Mouse (Mus musculus) neural tube, embryonic 11.5 days (tissue): Measurements from ENCODE around the gene Palld. TPM values are rescaled to one million over a fixed set of nuclear protein-coding genes. Genes with fewer than 3 reads are reported as not detected.
A peak's percentile ranks its signal among the peaks of the same experiment; 100 is the strongest.

Experiments used
- ATAC-seq: fragments of 200-750 bp; cut with Nextera tagmentation; 2 replicates; pipeline ENCODE4 v1.8.0; 2017; ENCODE audit warnings: moderate number of reproducible peaks, mild to moderate bottlenecking, moderate TSS enrichment, moderate library complexity; ENCODE audit not compliant: insufficient read depth, low FRiP score, low TSS enrichment
- DNase-seq: peaks from one replicate; pipeline ENCODE4 v3.0.0-alpha.2; 2015; ENCODE audit warnings: low spot score
- H3K27ac ChIP-seq: fragments of 300-500 bp; sonication (generic); 2 replicates; pipeline ENCODE4 v1.5.1; 2014; ENCODE audit warnings: low read depth, mild to moderate bottlenecking, low read length
- H3K27me3 ChIP-seq: fragments of 300-500 bp; sonication (generic); 2 replicates; pipeline ENCODE4 v1.6.1; 2014; ENCODE audit warnings: mild to moderate bottlenecking, low read length, mixed read lengths; ENCODE audit not compliant: control insufficient read depth, insufficient read depth
- H3K36me3 ChIP-seq: fragments of 300-500 bp; sonication (generic); 2 replicates; pipeline ENCODE4 v1.6.1; 2014; ENCODE audit warnings: mild to moderate bottlenecking, low read length, moderate library complexity, mixed read lengths; ENCODE audit not compliant: control insufficient read depth, insufficient read depth
- H3K4me1 ChIP-seq: fragments of 300-500 bp; sonication (generic); 2 replicates; pipeline ENCODE4 v1.6.1; 2014; ENCODE audit warnings: low read length, mixed read lengths; ENCODE audit not compliant: control insufficient read depth, insufficient read depth
- H3K4me2 ChIP-seq: fragments of 300-500 bp; sonication (generic); 2 replicates; pipeline ENCODE4 v1.6.1; 2014; ENCODE audit warnings: low read depth, mild to moderate bottlenecking, moderate library complexity
- H3K4me3 ChIP-seq: fragments of 300-500 bp; sonication (generic); 2 replicates; pipeline ENCODE4 v1.5.1; 2014; ENCODE audit warnings: low read depth, low read length
- H3K9ac ChIP-seq: fragments of 300-500 bp; sonication (generic); 2 replicates; pipeline ENCODE4 v1.6.1; 2014; ENCODE audit warnings: mild to moderate bottlenecking, low read length
- H3K9me3 ChIP-seq: fragments of 300-500 bp; sonication (generic); 2 replicates; pipeline ENCODE4 v1.6.1; 2016; ENCODE audit warnings: low read length; ENCODE audit not compliant: control insufficient read depth
- WGBS: fragments of 180-500 bp; shearing (Covaris S2); extraction: QIAGEN DNeasy Blood & Tissue Kit; methylation state at CpG from one replicate; pipeline ENCODE4 v1.1.7; 2014; 5-methylcytosine and 5-hydroxymethylcytosine counted together
- polyA plus RNA-seq: library from polyadenylated mRNA; unstranded; fragments of >200 nt; fragmentation: Nextera tagmentation; extraction: Ambion mirVana; gene quantifications from 2 replicates; pipeline ENCODE4 v1.2.1, GENCODE M21; 2014

Gene Palld
- polyA plus RNA-seq, 1 experiment from 2014 or later: 54.7 TPM

- ATAC-seq (no peak), DNase-seq (no peak)
- H3K36me3 ChIP-seq: no peaks in the 10 kb centered on the region
- no peaks in the 10 kb centered on the region for H3K9me3 ChIP-seq
- 92% methylated on average over 4 of the region's 4 CpGs for WGBS
- H3K9ac ChIP-seq: no peak overlapping the region
- no peak overlapping the region for H3K4me2 ChIP-seq
- H3K27ac ChIP-seq: no peak overlapping the region
- no peak overlapping the region for H3K4me3 ChIP-seq
- no peaks in the 10 kb centered on the region for H3K27me3 ChIP-seq
- H3K4me1 ChIP-seq: no peaks in the 10 kb centered on the region
Measured at GRCm38 (mm10) chr8:61917287-61917686, 14.8 kb upstream of the Palld start.

GRCm38 (mm10) chr8:61913957-61914356, 11.5 kb upstream of the Palld start:
- 78% methylated on average over 9 of the region's 9 CpGs for WGBS
- DNase-seq: no peak
- Histone ChIP-seq H3K4me1 (no peaks in the 10 kb centered on the region), H3K9ac (no peak overlapping the region), H3K4me3 (no peak overlapping the region), H3K4me2 (no peak overlapping the region), H3K9me3 (no peaks in the 10 kb centered on the region), H3K27me3 (no peaks in the 10 kb centered on the region), H3K36me3 (no peaks in the 10 kb centered on the region), H3K27ac (no peak overlapping the region)
- no peak for ATAC-seq

- no peak overlapping the region for H3K4me3 ChIP-seq
- no peak overlapping the region for H3K27ac ChIP-seq
- no peak for DNase-seq
- H3K36me3 ChIP-seq: no peaks in the 10 kb centered on the region
- no peaks in the 10 kb centered on the region for H3K9me3 ChIP-seq
- ATAC-seq: no peak
- no peak overlapping the region for H3K4me2 ChIP-seq
- H3K4me1 ChIP-seq: no peaks in the 10 kb centered on the region
- H3K27me3 ChIP-seq: no peaks in the 10 kb centered on the region
- 92% methylated on average over 5 of the region's 5 CpGs for WGBS
- H3K9ac ChIP-seq: no peak overlapping the region
Measured at GRCm38 (mm10) chr8:61912817-61913216, 10.3 kb upstream of the Palld start.

GRCm38 (mm10) chr8:61909313-61909712, 6.8 kb upstream of the Palld start:
- 90% methylated on average over 3 of the region's 3 CpGs for WGBS
- Histone ChIP-seq H3K9ac (no peak overlapping the region), H3K36me3 (no peaks in the 10 kb centered on the region), H3K9me3 (no peaks in the 10 kb centered on the region), H3K4me3 (no peak overlapping the region), H3K4me1 (no peaks in the 10 kb centered on the region), H3K27me3 (no peaks in the 10 kb centered on the region), H3K4me2 (no peak overlapping the region), H3K27ac (no peak overlapping the region)
- no peak for DNase-seq
- ATAC-seq: no peak

- ATAC-seq (no peak), DNase-seq (no peak)
- Histone ChIP-seq H3K9ac (no peak overlapping the region), H3K4me2 (no peak overlapping the region), H3K27me3 (no peaks in the 10 kb centered on the region), H3K9me3 (no peaks in the 10 kb centered on the region), H3K36me3 (no peaks in the 10 kb centered on the region), H3K27ac (no peak overlapping the region), H3K4me1 (no peaks in the 10 kb centered on the region), H3K4me3 (no peak overlapping the region)
- 78% methylated on average over 13 of the region's 13 CpGs for WGBS
Measured at GRCm38 (mm10) chr8:61908303-61909215, 6.1 kb upstream of the Palld start.

GRCm38 (mm10) chr8:61901028-61901717, 1.3 kb downstream of the Palld start:
- Histone ChIP-seq H3K9ac (no peak overlapping the region), H3K4me3 (no peak overlapping the region), H3K9me3 (no peaks in the 10 kb centered on the region), H3K36me3 (no peaks in the 10 kb centered on the region), H3K27me3 (no peaks in the 10 kb centered on the region), H3K4me1 (no peaks in the 10 kb centered on the region), H3K27ac (no peak overlapping the region), H3K4me2 (no peak overlapping the region)
- DNase-seq: peak; percentile 16
- WGBS: 42% methylated on average over 6 of the region's 6 CpGs
- ATAC-seq: peak; percentile 48; the same call in 1 of the 2 replicates

GRCm38 (mm10) chr8:61897402-61897801, 5.1 kb downstream of the Palld start:
- DNase-seq: no peak
- H3K27ac ChIP-seq: no peak overlapping the region
- WGBS: 69% methylated on average over 1 of the region's 1 CpGs
- H3K4me3 ChIP-seq: no peak overlapping the region
- no peaks in the 10 kb centered on the region for H3K9me3 ChIP-seq
- H3K9ac ChIP-seq: no peak overlapping the region
- H3K27me3 ChIP-seq: no peaks in the 10 kb centered on the region
- no peaks in the 10 kb centered on the region for H3K36me3 ChIP-seq
- no peak overlapping the region for H3K4me2 ChIP-seq
- no peaks in the 10 kb centered on the region for H3K4me1 ChIP-seq
- no peak for ATAC-seq

GRCm38 (mm10) chr8:61896742-61897141, 5.7 kb downstream of the Palld start:
- ATAC-seq (no peak), DNase-seq (no peak)
- Histone ChIP-seq H3K4me3 (no peak overlapping the region), H3K4me1 (no peaks in the 10 kb centered on the region), H3K9ac (no peak overlapping the region), H3K27me3 (no peaks in the 10 kb centered on the region), H3K36me3 (no peaks in the 10 kb centered on the region), H3K9me3 (no peaks in the 10 kb centered on the region), H3K4me2 (no peak overlapping the region), H3K27ac (no peak overlapping the region)
- 88% methylated on average over 1 of the region's 1 CpGs for WGBS
